Mouse (Mus musculus) heart, postnatal 0 days (tissue): Measurements from ENCODE around the gene Scube2. TPM values are rescaled to one million over a fixed set of nuclear protein-coding genes. Genes with fewer than 3 reads are reported as not detected.

Experiments
- ATAC-seq: fragments of 200-750 bp; cut with Nextera tagmentation; 2 replicates; pipeline ENCODE4 v1.8.0; 2017; ENCODE audit warnings: low read depth, moderate number of reproducible peaks, moderate library complexity; ENCODE audit not compliant: insufficient read depth
- DNase-seq: peaks from one replicate; pipeline ENCODE4 v3.0.0-alpha.2; 2016; ENCODE audit warnings: low spot score
- H3K27ac ChIP-seq: fragments of 300-500 bp; sonication (generic); 2 replicates; pipeline ENCODE4 v1.5.1; 2014; ENCODE audit warnings: low read depth, mild to moderate bottlenecking
- H3K27me3 ChIP-seq: fragments of 300-500 bp; sonication (generic); 2 replicates; pipeline ENCODE4 v1.6.1; 2014; ENCODE audit warnings: low read length, mixed read lengths; ENCODE audit not compliant: control insufficient read depth, insufficient read depth
- H3K36me3 ChIP-seq: fragments of 300-500 bp; sonication (generic); replicated peaks from 2 replicates; pipeline ENCODE4 v1.6.1; 2014; ENCODE audit warnings: low read length, mixed read lengths; ENCODE audit not compliant: control insufficient read depth, insufficient read depth
- H3K4me1 ChIP-seq: fragments of 300-500 bp; sonication (generic); 2 replicates; pipeline ENCODE4 v1.6.1; 2014; ENCODE audit warnings: antibody characterized with exemption; ENCODE audit not compliant: control insufficient read depth, insufficient read depth
- H3K4me2 ChIP-seq: fragments of 300-500 bp; sonication (generic); 2 replicates; pipeline ENCODE4 v1.6.1; 2014; ENCODE audit warnings: low read depth, mild to moderate bottlenecking, low read length, moderate library complexity
- H3K4me3 ChIP-seq: fragments of 300-500 bp; sonication (generic); 2 replicates; pipeline ENCODE4 v1.5.1; 2014; ENCODE audit warnings: low read depth, low read length
- H3K9ac ChIP-seq: fragments of 300-500 bp; sonication (generic); replicated peaks from 2 replicates; pipeline ENCODE4 v1.6.1; 2014; ENCODE audit warnings: low read depth, low read length, mixed read lengths
- H3K9me3 ChIP-seq: fragments of 300-500 bp; sonication (generic); replicated peaks from 2 replicates; pipeline ENCODE4 v1.6.1; 2016; ENCODE audit warnings: low read length; ENCODE audit not compliant: control insufficient read depth
- CTCF ChIP-seq: IDR thresholded peaks from 2 replicates; pipeline ENCODE4 v1.5.1; 2016; ENCODE audit warnings: antibody characterized with exemption, control low read depth, low read depth
- EP300 ChIP-seq: IDR thresholded peaks from 2 replicates; pipeline ENCODE4 v1.6.1; 2016; ENCODE audit warnings: antibody characterized with exemption, low read depth
- WGBS: fragments of 180-500 bp; shearing (Covaris S2); extraction: QIAGEN DNeasy Blood & Tissue Kit; methylation state at CpG from one replicate; pipeline ENCODE4 v1.1.7; 2014; 5-methylcytosine and 5-hydroxymethylcytosine counted together
- polyA plus RNA-seq: library from polyadenylated mRNA; unstranded; fragments of >200 nt; fragmentation: Nextera tagmentation; extraction: Ambion mirVana; gene quantifications from 2 replicates; pipeline ENCODE4 v1.2.1, GENCODE M21; 2015
- total RNA-seq: library from RNA; depleted of rRNA; stranded (reverse); fragments of >200 nt; gene quantifications from 2 replicates; pipeline ENCODE4 v1.2.3, GENCODE M21; 2014; ENCODE audit warnings: low replicate concordance

The Scube2 gene
- total and polyA plus RNA-seq, 2 experiments from 2014 or later, result 8.3 to 16.8 TPM

DNA sequence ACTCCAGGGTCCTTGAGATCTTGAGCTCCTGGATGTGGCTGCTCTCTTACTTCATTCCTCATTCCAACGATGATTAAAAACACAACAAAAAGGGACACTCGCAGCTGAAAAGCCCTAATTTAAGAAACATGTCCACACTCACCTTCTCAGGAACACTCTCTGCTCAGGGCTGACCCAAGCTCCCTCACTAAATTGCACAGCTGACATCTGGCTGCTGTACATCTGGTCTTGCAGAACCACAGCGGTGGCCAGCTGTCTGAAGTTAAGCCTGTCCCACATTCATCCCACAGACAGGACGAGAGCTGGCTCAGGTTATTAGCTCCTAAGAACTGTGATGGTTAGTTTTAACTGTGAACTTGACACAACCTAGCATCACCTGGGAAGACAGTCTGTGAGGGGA is 26.3 kb upstream of the Scube2 start:
- Histone ChIP-seq H3K4me3 (no peak overlapping the region), H3K36me3 (peaks cover 60% of the 10 kb centered on the region), H3K9me3 (no peaks in the 10 kb centered on the region), H3K9ac (no peak overlapping the region), H3K27ac (no peak overlapping the region), H3K27me3 (no peaks in the 10 kb centered on the region), H3K4me2 (no peak overlapping the region), H3K4me1 (no peaks in the 10 kb centered on the region)
- WGBS, result 90% methylated on average over 4 of the region's 4 CpGs
- DNase-seq (no peak), ATAC-seq (no peak)
- TF ChIP-seq EP300 (no peak), CTCF (no peak)

DNA sequence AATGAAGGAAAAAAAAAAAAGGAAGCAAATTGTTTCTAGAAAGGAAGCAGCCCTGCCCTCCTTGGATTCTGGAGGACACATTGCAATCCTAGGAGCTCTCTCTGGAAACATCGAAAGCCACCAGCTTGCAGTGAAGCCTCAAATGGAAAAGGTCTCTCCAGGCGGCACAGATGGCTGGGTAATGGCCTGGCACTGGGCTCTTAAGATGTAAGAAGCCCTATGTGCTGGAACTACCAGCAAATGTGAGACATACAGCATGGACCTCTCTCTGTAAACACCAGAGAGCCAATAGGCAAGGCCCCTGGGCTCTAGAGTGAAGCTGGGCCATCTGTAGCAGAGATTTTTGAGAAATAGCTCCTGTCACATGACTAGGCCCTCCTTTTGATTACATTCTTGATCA is 24.8 kb upstream of the Scube2 start:
- Histone ChIP-seq H3K36me3 (peaks cover 45% of the 10 kb centered on the region), H3K9ac (no peak overlapping the region)

DNA sequence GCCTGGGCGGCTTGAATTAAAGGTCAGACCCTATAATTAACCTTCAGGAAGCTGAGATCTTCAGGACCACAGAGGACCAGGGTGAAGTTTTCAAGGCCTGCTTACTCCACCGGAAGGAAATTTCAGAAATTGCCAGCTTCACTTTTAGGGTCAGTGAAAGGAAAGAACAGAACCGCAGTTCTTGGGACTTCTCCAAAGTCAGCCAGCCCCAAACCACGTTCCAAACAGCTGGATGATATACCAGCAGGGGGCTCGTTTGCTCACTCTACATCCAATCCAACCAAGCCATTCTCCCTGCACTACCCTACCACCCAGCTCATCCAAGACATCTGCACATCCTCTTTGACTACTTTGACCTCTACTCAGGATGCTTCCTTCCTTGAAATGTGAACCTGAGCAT is 23.8 kb upstream of the Scube2 start:
- no peak for ATAC-seq
- peaks cover 35% of the 10 kb centered on the region for H3K36me3 ChIP-seq
- TF ChIP-seq EP300, result no peak
- no peak for TF ChIP-seq CTCF

More for the DNA sequence above, 24.8 kb upstream of the Scube2 start:
- ATAC-seq (no peak), DNase-seq (no peak)
- H3K4me1 ChIP-seq, result no peaks in the 10 kb centered on the region
- no peak overlapping the region for H3K27ac ChIP-seq
- TF ChIP-seq EP300 (no peak), CTCF (no peak)
- H3K4me2 ChIP-seq, result no peak overlapping the region
- no peak overlapping the region for H3K4me3 ChIP-seq
- no peaks in the 10 kb centered on the region for H3K9me3 ChIP-seq
- no peaks in the 10 kb centered on the region for H3K27me3 ChIP-seq
- WGBS, result 86% methylated on average over 2 of the region's 2 CpGs

DNA sequence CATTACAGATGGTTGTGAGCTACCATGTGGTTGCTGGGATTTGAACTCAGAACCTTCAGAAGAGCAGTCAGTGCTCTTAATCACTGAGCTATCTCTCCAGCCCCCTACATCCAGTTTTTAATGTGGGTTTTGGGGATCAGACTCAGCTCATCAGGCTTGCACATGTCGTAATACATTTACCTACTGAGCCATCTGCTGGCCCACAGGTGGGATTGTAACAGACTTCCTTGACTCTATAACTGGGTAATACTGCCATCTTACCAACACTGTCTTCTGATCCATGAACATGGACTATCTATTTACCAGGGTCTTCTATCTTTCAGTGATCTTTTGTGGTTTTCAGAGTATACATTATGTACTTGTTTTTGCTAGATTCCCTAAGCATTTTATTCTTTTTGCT is 20.8 kb upstream of the Scube2 start:
- H3K4me3 ChIP-seq, result no peak overlapping the region
- H3K27me3 ChIP-seq, result no peaks in the 10 kb centered on the region
- 87% methylated on average over 1 of the region's 1 CpGs for WGBS
- peaks cover 16% of the 10 kb centered on the region for H3K36me3 ChIP-seq
- no peak overlapping the region for H3K27ac ChIP-seq
- no peak for ATAC-seq
- no peak for DNase-seq
- no peaks in the 10 kb centered on the region for H3K9me3 ChIP-seq
- no peak overlapping the region for H3K9ac ChIP-seq
- H3K4me2 ChIP-seq, result no peak overlapping the region
- no peaks in the 10 kb centered on the region for H3K4me1 ChIP-seq
- TF ChIP-seq EP300 (no peak), CTCF (no peak; the same call in 1 of the 2 replicates)

More for the DNA sequence above, 23.8 kb upstream of the Scube2 start:
- Histone ChIP-seq H3K27me3 (no peaks in the 10 kb centered on the region), H3K4me3 (no peak overlapping the region), H3K9me3 (no peaks in the 10 kb centered on the region), H3K9ac (no peak overlapping the region), H3K4me2 (no peak overlapping the region), H3K4me1 (no peaks in the 10 kb centered on the region), H3K27ac (no peak overlapping the region)
- no peak for DNase-seq
- WGBS, result 74% methylated on average over 5 of the region's 5 CpGs

DNA sequence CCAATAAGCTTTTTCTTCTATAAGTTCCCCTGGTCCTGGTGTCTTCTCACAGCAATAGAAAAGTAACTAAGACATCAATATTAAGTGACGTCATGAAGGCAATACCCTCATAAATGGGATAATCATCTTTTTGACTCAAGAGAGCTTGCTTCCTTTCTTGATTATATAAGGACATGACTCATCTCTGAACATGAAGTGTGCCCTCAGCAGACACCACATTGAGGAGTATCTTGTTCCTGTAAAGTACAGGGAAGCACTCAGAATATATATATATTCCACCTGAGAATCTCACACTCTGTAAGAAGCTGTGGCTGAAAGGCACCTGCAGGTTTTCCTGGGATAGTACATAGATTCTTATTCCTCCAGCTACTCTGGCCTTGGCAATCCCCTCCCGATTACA is 17.1 kb upstream of the Scube2 start:
- Histone ChIP-seq H3K27me3 (no peaks in the 10 kb centered on the region), H3K9ac (no peak overlapping the region), H3K27ac (no peak overlapping the region), H3K4me2 (no peak overlapping the region), H3K36me3 (no peaks in the 10 kb centered on the region), H3K4me1 (peaks cover 6% of the 10 kb centered on the region; the same call in 1 of the 2 replicates), H3K4me3 (no peak overlapping the region), H3K9me3 (no peaks in the 10 kb centered on the region)
- TF ChIP-seq CTCF (no peak), EP300 (no peak)
- DNase-seq (no peak), ATAC-seq (no peak)
- WGBS, result 79% methylated on average over 2 of the region's 2 CpGs

DNA sequence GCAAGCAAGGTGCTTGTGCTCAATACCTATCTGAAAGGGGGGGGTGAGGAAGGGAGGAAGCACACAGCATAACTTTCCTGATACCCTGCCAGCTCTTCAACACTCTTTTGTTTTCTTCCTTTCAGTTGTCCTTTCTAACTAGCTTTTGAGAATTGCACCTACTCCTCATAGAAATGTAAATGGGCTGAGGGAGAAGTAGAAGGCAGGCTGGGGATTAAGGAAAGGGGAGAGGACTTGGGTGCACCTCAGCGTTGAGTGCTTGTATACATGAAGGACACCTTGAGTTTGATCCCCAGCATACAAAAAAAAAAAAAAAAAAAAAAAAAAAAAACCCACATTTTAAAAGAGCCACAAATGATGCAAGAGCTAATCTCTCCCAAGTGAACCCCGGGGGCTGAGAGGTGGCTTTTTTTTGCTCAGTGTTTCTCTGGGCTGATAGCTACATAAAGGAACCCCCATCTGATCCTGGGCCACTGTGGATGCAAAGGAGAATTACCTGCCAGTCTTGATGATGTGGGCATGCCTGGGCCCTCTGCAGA is 16.2 kb upstream of the Scube2 start:
- ATAC-seq (no peak), DNase-seq (no peak)
- no peak overlapping the region for H3K4me3 ChIP-seq
- no peak overlapping the region for H3K4me2 ChIP-seq
- 46% methylated on average over 2 of the region's 2 CpGs for WGBS
- no peaks in the 10 kb centered on the region for H3K27me3 ChIP-seq
- peaks cover 6% of the 10 kb centered on the region; the same call in 1 of the 2 replicates for H3K4me1 ChIP-seq
- no peaks in the 10 kb centered on the region for H3K36me3 ChIP-seq
- H3K9ac ChIP-seq, result no peak overlapping the region
- no peaks in the 10 kb centered on the region for H3K9me3 ChIP-seq
- TF ChIP-seq CTCF (no peak), EP300 (no peak)
- no peak overlapping the region for H3K27ac ChIP-seq
